ENCODE assay signal across 26 mouse cellular contexts in genomic region chr10:5343211-5343610, GRCm38 (mm10).
DNase-seq lines count a peak whose midpoint lies in the region; ATAC-seq and TF ChIP-seq lines count a peak whose summit lies in the region.
"Had no signal": no experiment of that assay in that cellular context is flagged by ENCODE, and none has a peak within 500 bp of the region (broad histone marks: within the 10 kb centered on the region; RNA-seq: fewer than 3 reads in every experiment).

No protein-coding gene starts in this region.

- TF ChIP-seq POLR2A in cerebellum, adult 2 months (IDR thresholded peaks at IDR 0.05; ENCODE audit: borderline replicate concordance, insufficient read depth, low read length), result no peak

- no peak for DNase-seq in cerebellum, postnatal 4 days (ENCODE audit: low spot score in 2 of 2)
- DNase-seq in cerebellum, adult 2 months, result peak; percentile 56 to 69
- peak; percentile 60 for DNase-seq in cerebellum, adult 9-11 months
- DNase-seq in cerebellum, postnatal 36 days, result peak; percentile 37 to 50
- no peak for DNase-seq in neural tube, embryonic 10.5 days (ENCODE audit: extremely low spot score, low spot score)
- DNase-seq in kidney, adult 9 months, result no peak
- DNase-seq: adrenal gland, adult 8-10 months; adrenal gland, postnatal 25 days; gastrocnemius, postnatal 25 days; heart, adult 18-20 months; heart, postnatal 10 days; heart, postnatal 36 days; kidney, adult 2 months had no signal

- ATAC-seq in cerebellum, adult (ENCODE audit: insufficient number of reproducible peaks, low FRiP score, low TSS enrichment), result peak; percentile 78; the same call in 1 of the 2 replicates
- no peak for ATAC-seq in hindbrain, embryonic 13.5 days (ENCODE audit: low FRiP score)
- ATAC-seq: activated CD4-positive, CD25-positive, alpha-beta regulatory T cell, adult 4 months; forebrain, embryonic 14.5 days; hindbrain, postnatal 0 days; inflammation-experienced regulatory T-cells, adult 6 months; intestine, embryonic 16.5 days had no signal

- H3K9me3 ChIP-seq in hindbrain, embryonic 13.5 days, result no peaks in the 10 kb centered on the region
- H3K9me3 ChIP-seq: embryonic facial prominence, embryonic 12.5 days; embryonic facial prominence, embryonic 15.5 days; heart, embryonic 12.5 days; heart, embryonic 15.5 days; hindbrain, embryonic 10.5 days had no signal

- peaks cover 7% of the 10 kb centered on the region for H3K4me1 ChIP-seq in cerebellum, adult 2 months (ENCODE audit: control insufficient read depth, insufficient read depth, low read length)
- no peaks in the 10 kb centered on the region for H3K4me1 ChIP-seq in hindbrain, embryonic 13.5 days (replicated peaks)
- H3K4me1 ChIP-seq: embryonic facial prominence, embryonic 12.5 days; embryonic facial prominence, embryonic 15.5 days; heart, embryonic 15.5 days; hindbrain, embryonic 10.5 days had no signal

- H3K4me3 ChIP-seq in cerebellum, adult 2 months (replicated peaks; ENCODE audit: insufficient read depth, low read depth, low read length), result no peak overlapping the region
- no peak overlapping the region for H3K4me3 ChIP-seq in hindbrain, embryonic 13.5 days
- H3K4me3 ChIP-seq: embryonic facial prominence, embryonic 12.5 days; embryonic facial prominence, embryonic 15.5 days; heart, embryonic 12.5 days; heart, embryonic 15.5 days; hindbrain, embryonic 10.5 days had no signal

- 4% methylated on average over 4 of the region's 4 CpGs for WGBS in cerebellum, adult 2 months
- WGBS in hindbrain, embryonic 13.5 days, result 61% methylated on average over 4 of the region's 4 CpGs

- no peak overlapping the region for H3K4me2 ChIP-seq in hindbrain, embryonic 13.5 days
- H3K4me2 ChIP-seq: embryonic facial prominence, embryonic 12.5 days; embryonic facial prominence, embryonic 15.5 days; heart, embryonic 12.5 days; heart, embryonic 15.5 days; hindbrain, embryonic 14.5 days had no signal

- H3K27me3 ChIP-seq in cerebellum, adult 2 months (ENCODE audit: control insufficient read depth, insufficient read depth, low read length), result no peaks in the 10 kb centered on the region
- no peaks in the 10 kb centered on the region for H3K27me3 ChIP-seq in hindbrain, embryonic 13.5 days
- H3K27me3 ChIP-seq: embryonic facial prominence, embryonic 12.5 days; embryonic facial prominence, embryonic 15.5 days; heart, embryonic 12.5 days; heart, embryonic 15.5 days had no signal

- no peak overlapping the region for H3K27ac ChIP-seq in cerebellum, adult 2 months (ENCODE audit: insufficient read depth, low read length)
- H3K27ac ChIP-seq in hindbrain, embryonic 13.5 days, result no peak overlapping the region
- H3K27ac ChIP-seq: embryonic facial prominence, embryonic 12.5 days; embryonic facial prominence, embryonic 15.5 days; heart, embryonic 15.5 days; hindbrain, embryonic 10.5 days; hindbrain, embryonic 14.5 days; hindbrain, postnatal 0 days had no signal

- TF ChIP-seq CTCF in cerebellum, adult 2 months (IDR thresholded peaks at IDR 0.05; ENCODE audit: borderline replicate concordance, insufficient read depth, low read depth, low read length), result no peak

- H3K36me3 ChIP-seq in hindbrain, embryonic 13.5 days, result no peaks in the 10 kb centered on the region
- H3K36me3 ChIP-seq: embryonic facial prominence, embryonic 12.5 days; embryonic facial prominence, embryonic 15.5 days; heart, embryonic 12.5 days; heart, embryonic 15.5 days; hindbrain, embryonic 10.5 days had no signal

- H3K9ac ChIP-seq in hindbrain, embryonic 13.5 days, result no peak overlapping the region
- H3K9ac ChIP-seq: embryonic facial prominence, embryonic 12.5 days; embryonic facial prominence, embryonic 15.5 days; heart, embryonic 12.5 days; heart, embryonic 15.5 days; hindbrain, embryonic 14.5 days had no signal

Comparison
In these comparisons a context has a peak if more than half of its experiments do, and no peak if none do; other contexts are left out.
1. DNase-seq: peak in cerebellum, adult 2 months (2 of 2), cerebellum, adult 9-11 months (single experiment) and cerebellum, postnatal 36 days (2 of 2); none in cerebellum, postnatal 4 days (0 of 2), neural tube, embryonic 10.5 days (single experiment) and kidney, adult 9 months (single experiment).